Comparison of ENCODE assay signal across 22 mouse cellular contexts in the genomic region with DNA sequence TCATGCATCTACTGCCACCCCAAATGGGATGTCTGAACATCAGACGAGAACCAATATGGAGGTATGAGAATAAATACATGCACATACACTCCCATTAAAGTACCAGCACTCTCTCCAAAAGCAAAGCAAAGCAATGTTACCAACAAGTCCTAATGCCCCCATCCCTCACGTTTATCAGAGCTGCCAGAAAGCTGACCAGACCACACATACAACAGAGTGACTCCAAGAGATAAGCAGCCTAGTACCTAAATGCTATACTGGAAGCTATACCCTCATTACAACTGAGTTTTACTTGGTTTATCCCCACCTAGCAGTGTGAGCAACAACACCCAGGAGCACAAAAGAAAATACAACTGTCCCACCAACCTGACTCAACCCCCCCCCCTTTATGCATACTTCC. TPM values are rescaled to one million over a fixed set of nuclear protein-coding genes. Genes with fewer than 3 reads are reported as not detected.
DNase-seq lines count a peak whose midpoint lies in the region; ATAC-seq and TF ChIP-seq lines count a peak whose summit lies in the region.
"Had no signal": no experiment of that assay in that cellular context is flagged by ENCODE, and none has a peak within 500 bp of the region (broad histone marks: within the 10 kb centered on the region; RNA-seq: fewer than 3 reads in every experiment).

No protein-coding gene starts in this region.

- DNase-seq in MEL (ENCODE audit: low read depth, low spot score) (peak; percentile 58), liver (peak; percentile 53)
- peak; percentile 67 for DNase-seq in c-Kit-positive CD71-positive TER-119-negative erythroid progenitor cells, embryonic 14.5 days (ENCODE audit: low read depth)
- no peak for DNase-seq in liver, postnatal 0 days
- no peak for DNase-seq in lung, postnatal 10 days
- no peak for DNase-seq in thymus, postnatal 14 days
- DNase-seq: adrenal gland, postnatal 10 days; cerebellum, adult 2 months; gastrocnemius, postnatal 36 days; thymus, adult 18-20 months had no signal

- peaks cover 18 to 60% of the 10 kb centered on the region in 2 experiments for H3K36me3 ChIP-seq in MEL (ENCODE audit: control insufficient read depth in 1 of 2, insufficient read depth in 2 of 2, low read length in 2 of 2)
- peaks cover 95% of the 10 kb centered on the region for H3K36me3 ChIP-seq in liver, postnatal 0 days (replicated peaks; ENCODE audit: insufficient read depth, low read length)
- H3K36me3 ChIP-seq in intestine, embryonic 16.5 days (ENCODE audit: control insufficient read depth, insufficient read depth, low read length) = peaks cover 29% of the 10 kb centered on the region

- peaks cover 2% of the 10 kb centered on the region; the same call in 1 of the 2 replicates for H3K79me2 ChIP-seq in MEL (ENCODE audit: control insufficient read depth, insufficient read depth, low read length, poor library complexity)

- TF ChIP-seq EP300 in MEL (IDR thresholded peaks at IDR 0.05; ENCODE audit: low read depth in 1 of 2, low read length in 2 of 2) = peak; percentile 62 to 70
- peak; percentile 91 for TF ChIP-seq EP300 in liver, postnatal 0 days (IDR thresholded peaks at IDR 0.05; ENCODE audit: low read depth)

- peaks cover 2% of the 10 kb centered on the region in 2 experiments; a peak in 1 of 4 replicates for H3K4me1 ChIP-seq in MEL (ENCODE audit: control insufficient read depth in 1 of 2, insufficient read depth in 2 of 2, low read length in 2 of 2)
- H3K4me1 ChIP-seq in liver, postnatal 0 days (ENCODE audit: insufficient read depth) = peaks cover 9% of the 10 kb centered on the region; the same call in 1 of the 2 replicates
- no peaks in the 10 kb centered on the region for H3K4me1 ChIP-seq in intestine, embryonic 16.5 days (ENCODE audit: control insufficient read depth, insufficient read depth, low read length)
- H3K4me1 ChIP-seq: limb, embryonic 15.5 days; neural tube, embryonic 15.5 days had no signal

- no peak overlapping the region for H3K9ac ChIP-seq in MEL (ENCODE audit: control insufficient read depth, low read depth, low read length, poor library complexity, severe bottlenecking)
- H3K9ac ChIP-seq in liver, postnatal 0 days (replicated peaks) = no peak overlapping the region
- no peak overlapping the region for H3K9ac ChIP-seq in intestine, embryonic 16.5 days (ENCODE audit: low read depth, low read length)
- H3K9ac ChIP-seq: hindbrain, embryonic 13.5 days; limb, embryonic 15.5 days; neural tube, embryonic 15.5 days had no signal

- no peak overlapping the region for H3K4me3 ChIP-seq in MEL (ENCODE audit: control insufficient read depth in 1 of 2, insufficient read depth in 1 of 2, low read depth in 2 of 2, low read length in 2 of 2)
- H3K4me3 ChIP-seq in liver, postnatal 0 days (ENCODE audit: low read depth, low read length) = no peak overlapping the region
- no peak overlapping the region for H3K4me3 ChIP-seq in intestine, embryonic 16.5 days (ENCODE audit: low read length)
- H3K4me3 ChIP-seq: hindbrain, embryonic 13.5 days; limb, embryonic 15.5 days; neural tube, embryonic 15.5 days had no signal

- TF ChIP-seq CTCF in MEL (IDR thresholded peaks at IDR 0.05 in 2 of 3, conservative IDR thresholded peaks at IDR 0.05 in 1 of 3; ENCODE audit: control insufficient read depth in 1 of 3, insufficient read depth in 1 of 3, low read depth in 2 of 3, low read length in 3 of 3, poor library complexity in 1 of 3, severe bottlenecking in 1 of 3) = no peak
- TF ChIP-seq CTCF in liver, postnatal 0 days (IDR thresholded peaks at IDR 0.05; ENCODE audit: low read depth) = no peak

- TF ChIP-seq RAD21 in MEL (IDR thresholded peaks at IDR 0.05; ENCODE audit: low read depth, low read length) = no peak

- H3K27me3 ChIP-seq in MEL (ENCODE audit: control insufficient read depth in 1 of 2, insufficient read depth in 2 of 2, low read length in 2 of 2) = no peaks in the 10 kb centered on the region
- no peaks in the 10 kb centered on the region for H3K27me3 ChIP-seq in liver, postnatal 0 days (ENCODE audit: insufficient read depth, low read length)
- no peaks in the 10 kb centered on the region for H3K27me3 ChIP-seq in intestine, embryonic 16.5 days (replicated peaks; ENCODE audit: control insufficient read depth, insufficient read depth, low read length)
- H3K27me3 ChIP-seq: hindbrain, embryonic 13.5 days; limb, embryonic 15.5 days; neural tube, embryonic 15.5 days; Patski had no signal

- ATAC-seq in liver, postnatal 0 days = peak; percentile 83
- ATAC-seq in intestine, embryonic 16.5 days = no peak
- ATAC-seq: forebrain, embryonic 16.5 days; lung, postnatal 0 days; midbrain, embryonic 16.5 days; Patski had no signal

- H3K27ac ChIP-seq in MEL (ENCODE audit: control insufficient read depth, low read depth, low read length) = no peak overlapping the region
- H3K27ac ChIP-seq in liver, postnatal 0 days (ENCODE audit: low read depth) = peak overlapping the region; percentile 18; the same call in 1 of the 2 replicates
- no peak overlapping the region for H3K27ac ChIP-seq in intestine, embryonic 16.5 days (ENCODE audit: low read length)
- H3K27ac ChIP-seq: hindbrain, embryonic 13.5 days; limb, embryonic 15.5 days; neural tube, embryonic 15.5 days had no signal

- peak overlapping the region; percentile 29; the same call in 1 of the 2 replicates for H3K4me2 ChIP-seq in liver, postnatal 0 days (ENCODE audit: low read depth, low read length)
- no peak overlapping the region for H3K4me2 ChIP-seq in intestine, embryonic 16.5 days (ENCODE audit: low read depth, low read length)
- H3K4me2 ChIP-seq: hindbrain, embryonic 13.5 days; limb, embryonic 15.5 days; neural tube, embryonic 15.5 days had no signal

- no peak for TF ChIP-seq POLR2A in MEL (IDR thresholded peaks at IDR 0.05; ENCODE audit: control insufficient read depth in 1 of 2, insufficient read depth in 1 of 2, low read depth in 1 of 2, low read length in 2 of 2, poor library complexity in 1 of 2)

- 45% methylated on average over 2 of the region's 2 CpGs for WGBS in liver, postnatal 0 days (ENCODE audit: insufficient replicate concordance)
- WGBS in intestine, embryonic 16.5 days = 76% methylated on average over 2 of the region's 2 CpGs

- H3K9me3 ChIP-seq in MEL (replicated peaks; ENCODE audit: insufficient read depth, low read length) = no peaks in the 10 kb centered on the region
- H3K9me3 ChIP-seq in liver, postnatal 0 days (ENCODE audit: low read length) = no peaks in the 10 kb centered on the region
- no peaks in the 10 kb centered on the region for H3K9me3 ChIP-seq in intestine, embryonic 16.5 days (ENCODE audit: control insufficient read depth, low read length)
- H3K9me3 ChIP-seq: hindbrain, embryonic 13.5 days; limb, embryonic 15.5 days; neural tube, embryonic 15.5 days had no signal

TF ChIP-seq in MEL, 35 proteins besides CTCF, POLR2A, EP300 and RAD21 (continues in another document):
- TF ChIP-seq ZKSCAN1 (IDR thresholded peaks at IDR 0.05; ENCODE audit: low read depth, low read length) (no peak), TCF12 (IDR thresholded peaks at IDR 0.05; ENCODE audit: low read depth, low read length) (peak; percentile 84; the same call in 1 of the 2 replicates), MEF2A (IDR thresholded peaks at IDR 0.05; ENCODE audit: extremely low read depth, insufficient replicate concordance, low read depth, low read length, poor library complexity, severe bottlenecking) (no peak), SIN3A (IDR thresholded peaks at IDR 0.05; ENCODE audit: low read length) (no peak), CHD1 (IDR thresholded peaks at IDR 0.05; ENCODE audit: low read depth, low read length) (no peak), USF2 (IDR thresholded peaks at IDR 0.05; ENCODE audit: borderline replicate concordance in 1 of 2, insufficient read depth in 1 of 2, low read depth in 1 of 2, low read length in 2 of 2) (no peak), CHD2 (IDR thresholded peaks at IDR 0.05; ENCODE audit: low read length) (no peak), E2F4 (IDR thresholded peaks at IDR 0.05; ENCODE audit: borderline replicate concordance, low read depth, low read length) (no peak), ETS1 (IDR thresholded peaks at IDR 0.05; ENCODE audit: low read depth, low read length) (no peak), TAL1 (IDR thresholded peaks at IDR 0.05; ENCODE audit: low read length) (peak; percentile 88), ZC3H11A (IDR thresholded peaks at IDR 0.05; ENCODE audit: low read depth, low read length) (no peak), RCOR1 (IDR thresholded peaks at IDR 0.05; ENCODE audit: low read depth, low read length) (0 out of 2 replicates have a peak, but pooled peaks have one; percentile 30), SMC3 (IDR thresholded peaks at IDR 0.05; ENCODE audit: low read depth, low read length) (no peak), GATA1 (IDR thresholded peaks at IDR 0.05; ENCODE audit: low read depth, low read length) (peak; percentile 78), USF1 (IDR thresholded peaks at IDR 0.05; ENCODE audit: low read depth, low read length) (no peak), MYC (IDR thresholded peaks at IDR 0.05; ENCODE audit: low read depth, low read length) (no peak), NRF1 (IDR thresholded peaks at IDR 0.05; ENCODE audit: insufficient read depth, low read depth, low read length, poor library complexity, severe bottlenecking) (no peak), MAFK (IDR thresholded peaks at IDR 0.05; ENCODE audit: borderline replicate concordance, low read depth, low read length) (no peak), TBP (IDR thresholded peaks at IDR 0.05; ENCODE audit: low read depth, low read length) (no peak)

RNA-seq across cellular contexts. Expression of a gene that starts 15.6 kb away (rescaled TPM):
- total RNA-seq in MEL (2012; rRNA removed) = 136 and 165 TPM in 2 replicates
- polyA plus RNA-seq in MEL (2012; ENCODE audit: insufficient read depth in 1 of 2, insufficient read length in 2 of 2, low read depth in 1 of 2, low replicate concordance in 2 of 2, missing spikeins in 1 of 2) = 100 to 1,000 TPM in 1 of 2 experiments, not detected in 1; 186 TPM
- 55.7 and 61.2 TPM in 2 replicates for polyA plus RNA-seq in liver, postnatal 0 days (2015; fragmentation: Nextera tagmentation; extraction: Ambion mirVana)
- 175 and 192 TPM in 2 replicates for polyA plus RNA-seq in intestine, embryonic 16.5 days (2015; fragmentation: Nextera tagmentation; extraction: Ambion mirVana)

RNA-seq across cellular contexts. Expression of a gene that starts 30.3 kb away (rescaled TPM):
- total RNA-seq in MEL (2012; rRNA removed) = 152 and 160 TPM in 2 replicates
- polyA plus RNA-seq in MEL (2012; ENCODE audit: insufficient read depth in 1 of 2, insufficient read length in 2 of 2, low read depth in 1 of 2, low replicate concordance in 2 of 2, missing spikeins in 1 of 2) = 100 to 1,000 TPM in 1 of 2 experiments, not detected in 1; 253 TPM
- polyA plus RNA-seq in liver, postnatal 0 days (2015; fragmentation: Nextera tagmentation; extraction: Ambion mirVana) = 10.5 and 10.8 TPM in 2 replicates
- polyA plus RNA-seq in intestine, embryonic 16.5 days (2015; fragmentation: Nextera tagmentation; extraction: Ambion mirVana) = 11.7 and 16.1 TPM in 2 replicates
- total RNA-seq: gastrocnemius, postnatal 36 days; heart, adult 8-10 months; left cerebral cortex, postnatal 36 days had no signal
- polyA plus RNA-seq: cerebellum, adult 2 months; forebrain, embryonic 16.5 days; heart, postnatal 0 days; midbrain, embryonic 16.5 days; Patski had no signal

RNA-seq across cellular contexts. Expression of a gene that starts 59.7 kb away (rescaled TPM):
- 5.2 and 5.8 TPM in 2 replicates for total RNA-seq in MEL (2012; rRNA removed)
- polyA plus RNA-seq in MEL (2012; ENCODE audit: insufficient read depth in 1 of 2, insufficient read length in 2 of 2, low read depth in 1 of 2, low replicate concordance in 2 of 2, missing spikeins in 1 of 2) = 10 to 100 TPM in 1 of 2 experiments, not detected in 1; 19.8 TPM
- 18.6 and 20.4 TPM in 2 replicates for polyA plus RNA-seq in liver, postnatal 0 days (2015; fragmentation: Nextera tagmentation; extraction: Ambion mirVana)
- 18.2 and 22.7 TPM in 2 replicates for polyA plus RNA-seq in intestine, embryonic 16.5 days (2015; fragmentation: Nextera tagmentation; extraction: Ambion mirVana)
- polyA plus RNA-seq: C2C12 had no signal

Comparison
In these comparisons a context has a peak if more than half of its experiments do, and no peak if none do; other contexts are left out.
1. DNase-seq: peak in MEL (single experiment), c-Kit-positive CD71-positive TER-119-negative erythroid progenitor cells, embryonic 14.5 days (single experiment) and liver (single experiment); none in liver, postnatal 0 days (single experiment), lung, postnatal 10 days (single experiment) and thymus, postnatal 14 days (single experiment).